8 mouse cellular contexts compared by ENCODE assay signal in the genomic region with DNA sequence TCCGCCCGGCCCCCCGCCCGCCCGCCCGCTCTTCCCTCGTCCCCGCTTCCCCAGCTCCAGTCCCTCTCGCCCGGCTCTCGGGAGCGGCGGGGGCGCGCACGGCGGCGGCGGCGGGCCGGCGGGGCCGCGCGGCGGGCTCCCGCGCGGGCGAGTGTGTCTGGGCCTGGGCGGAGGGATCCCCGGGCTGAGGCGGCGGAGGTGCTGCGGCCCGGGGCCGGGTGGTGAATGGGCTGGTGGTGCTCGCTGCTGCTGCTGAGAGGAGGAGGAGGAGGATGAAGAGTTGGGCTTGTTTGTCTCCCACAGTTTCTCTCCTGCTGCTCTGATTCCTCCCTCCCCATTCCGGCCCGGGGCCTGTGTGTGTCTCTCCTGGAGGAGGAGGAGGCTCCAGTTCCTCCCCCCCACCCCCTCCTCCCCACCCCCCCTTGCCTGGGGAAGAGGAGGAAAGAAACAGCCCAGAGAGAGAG.
DNase-seq lines count a peak whose midpoint lies in the region; ATAC-seq lines count a peak whose summit lies in the region.

No protein-coding gene starts in this region.

- peak overlapping the region; percentile 98 for H3K9ac ChIP-seq in intestine, embryonic 16.5 days (ENCODE audit: low read depth, low read length)

- intact Hi-C loops in gastrocnemius, postnatal 36 days (cut with DNase I): loop anchor here (5.0 to 10.0 kb wide), 3 partner anchors 121 to 254 kb away; no protein-coding TSS in a partner anchor
- intact Hi-C loops in left cerebral cortex, postnatal 25 days (cut with DNase I): loop anchor here (1.0 to 10.0 kb wide), 4 partner anchors 95 to 251 kb away; a partner anchor contains a TSS

- H3K27ac ChIP-seq in intestine, embryonic 16.5 days (ENCODE audit: low read length): peak overlapping the region; percentile 100

- peak; percentile 86 for DNase-seq in adrenal gland, adult 8-10 months
- peak; percentile 79 for DNase-seq in embryo, embryonic 11.5 days (ENCODE audit: low read depth, low spot score)
- peak; percentile 86 to 89 for DNase-seq in gastrocnemius, postnatal 36 days
- peak; percentile 89 to 93 for DNase-seq in left cerebral cortex, postnatal 25 days (ENCODE audit: low spot score in 2 of 2)
- DNase-seq in mesoderm, embryonic 11.5 days (ENCODE audit: low read depth, low spot score): peak; percentile 93
- DNase-seq in right cerebral cortex, postnatal 25 days: peak; percentile 94
- DNase-seq in urinary bladder, postnatal 36 days (ENCODE audit: low spot score in 2 of 2): peak; percentile 92

- H3K9me3 ChIP-seq in intestine, embryonic 16.5 days (ENCODE audit: control insufficient read depth, low read length): no peaks in the 10 kb centered on the region

- no peaks in the 10 kb centered on the region for H3K36me3 ChIP-seq in intestine, embryonic 16.5 days (ENCODE audit: control insufficient read depth, insufficient read depth, low read length)

- peak overlapping the region; percentile 91 for H3K4me3 ChIP-seq in intestine, embryonic 16.5 days (ENCODE audit: low read length)

- H3K4me2 ChIP-seq in intestine, embryonic 16.5 days (ENCODE audit: low read depth, low read length): peak overlapping the region; percentile 88

- peak; percentile 88 for ATAC-seq in intestine, embryonic 16.5 days

- under 1% methylated on average over 29 of the region's 40 CpGs for WGBS in intestine, embryonic 16.5 days

- peaks cover 12% of the 10 kb centered on the region for H3K4me1 ChIP-seq in intestine, embryonic 16.5 days (ENCODE audit: control insufficient read depth, insufficient read depth, low read length)

- no peaks in the 10 kb centered on the region for H3K27me3 ChIP-seq in intestine, embryonic 16.5 days (replicated peaks; ENCODE audit: control insufficient read depth, insufficient read depth, low read length)

Comparison
In these comparisons a context has a peak if more than half of its experiments do, and no peak if none do; other contexts are left out.
1. Peak in every context shown above with its lines: DNase-seq, ATAC-seq, H3K4me3 ChIP-seq and H3K27ac ChIP-seq.